Comparison of ENCODE assay signal across 10 mouse cellular contexts in the genomic region with DNA sequence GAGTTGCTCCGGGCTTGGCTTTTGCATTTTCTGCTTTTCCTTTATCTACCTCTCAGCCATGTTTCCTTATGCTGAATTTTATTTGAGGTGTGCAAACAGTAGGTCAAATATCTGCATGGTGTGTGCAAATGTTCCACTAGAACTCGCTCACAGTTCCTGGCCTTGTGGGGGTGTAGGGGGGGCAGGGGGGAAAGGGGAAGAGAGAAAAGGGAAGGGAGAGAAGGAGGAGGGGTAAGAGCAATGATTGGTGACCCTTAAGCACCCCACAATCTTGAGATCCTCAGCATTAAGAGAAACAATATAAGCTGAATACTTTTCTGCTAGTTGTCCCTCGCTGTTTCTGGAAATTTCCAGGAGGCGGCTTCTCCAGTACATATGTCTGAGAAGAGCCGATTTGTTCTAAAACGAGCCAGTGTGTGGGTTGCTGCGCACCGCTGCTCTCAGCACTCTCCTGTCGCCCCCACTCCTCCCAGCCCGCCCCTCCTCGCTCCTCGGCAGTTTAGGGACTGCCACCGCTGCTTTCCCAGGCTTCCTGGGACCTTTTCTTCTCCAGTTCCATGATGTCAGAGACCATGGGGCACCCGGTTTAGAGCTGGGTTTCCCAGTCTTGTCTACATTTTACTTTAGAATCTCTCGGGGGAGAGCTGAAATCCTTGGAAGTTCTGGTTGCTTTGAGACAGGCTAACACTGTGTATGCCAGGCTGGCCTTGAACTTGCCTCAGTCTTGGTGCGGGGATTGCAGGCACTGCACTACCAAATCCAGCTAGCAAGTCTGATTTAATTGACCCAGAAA.
DNase-seq lines count a peak whose midpoint lies in the region; ATAC-seq lines count a peak whose summit lies in the region.
"Had no signal": no experiment of that assay in that cellular context is flagged by ENCODE, and none has a peak within 500 bp of the region (broad histone marks: within the 10 kb centered on the region; RNA-seq: fewer than 3 reads in every experiment).

No protein-coding gene starts in this region.

- no peaks in the 10 kb centered on the region for H3K9me3 ChIP-seq in kidney, embryonic 16.5 days (ENCODE audit: low read length)
- H3K9me3 ChIP-seq: liver, embryonic 13.5 days had no signal

- H3K36me3 ChIP-seq in kidney, embryonic 16.5 days (ENCODE audit: insufficient read depth, low read length), result no peaks in the 10 kb centered on the region
- H3K36me3 ChIP-seq: liver, embryonic 13.5 days had no signal

- H3K9ac ChIP-seq in kidney, embryonic 16.5 days (replicated peaks; ENCODE audit: low read length), result peak overlapping the region; percentile 47
- H3K9ac ChIP-seq: liver, embryonic 13.5 days had no signal

- intact Hi-C loops in left cerebral cortex, postnatal 25 days (cut with DNase I), result loop anchor here (1.0 to 2.0 kb wide), 3 partner anchors 18 to 60 kb away; no protein-coding TSS in a partner anchor

- 31% methylated on average over 15 of the region's 16 CpGs for WGBS in kidney, embryonic 16.5 days

- H3K4me2 ChIP-seq in kidney, embryonic 16.5 days (replicated peaks; ENCODE audit: low read depth, low read length), result peak overlapping the region; percentile 25
- H3K4me2 ChIP-seq: liver, embryonic 13.5 days had no signal

- no peak overlapping the region for H3K4me3 ChIP-seq in kidney, embryonic 16.5 days (ENCODE audit: low read length)
- H3K4me3 ChIP-seq: liver, embryonic 13.5 days had no signal

- ATAC-seq in kidney, embryonic 16.5 days (ENCODE audit: low FRiP score, low TSS enrichment), result peak; percentile 39; the same call in 1 of the 2 replicates
- no peak for ATAC-seq in erythroblast, adult 5-6 weeks (replicated peaks; ENCODE audit: low FRiP score, poor library complexity, severe bottlenecking)
- ATAC-seq: inflammation-experienced regulatory T-cells, adult 6 months had no signal

- no peak for DNase-seq in kidney, adult 11 months
- DNase-seq in adrenal gland, postnatal 36 days, result peak; percentile 4 to 18
- DNase-seq in frontal cortex, adult 2 months (ENCODE audit: extremely low spot score in 1 of 2, low spot score in 1 of 2), result peak; percentile 83 to 90
- DNase-seq in left cerebral cortex, postnatal 25 days (ENCODE audit: low spot score in 2 of 2), result peak; percentile 79 to 95
- DNase-seq in cerebellum, adult 18-20 months, result no peak
- DNase-seq in ovary, postnatal 10 days (ENCODE audit: low spot score), result no peak
- DNase-seq: liver, embryonic 13.5 days had no signal

- H3K4me1 ChIP-seq in kidney, embryonic 16.5 days (ENCODE audit: insufficient read depth, low read length), result no peaks in the 10 kb centered on the region

- no peaks in the 10 kb centered on the region for H3K27me3 ChIP-seq in kidney, embryonic 16.5 days (ENCODE audit: insufficient read depth, low read length)
- H3K27me3 ChIP-seq: liver, embryonic 13.5 days had no signal

- no peak overlapping the region for H3K27ac ChIP-seq in kidney, embryonic 16.5 days (ENCODE audit: low read length)
- H3K27ac ChIP-seq: liver, embryonic 13.5 days had no signal

Comparison
In these comparisons a context has a peak if more than half of its experiments do, and no peak if none do; other contexts are left out.
1. DNase-seq: peak in adrenal gland, postnatal 36 days (2 of 2), frontal cortex, adult 2 months (2 of 2) and left cerebral cortex, postnatal 25 days (2 of 2); none in kidney, adult 11 months (single experiment), cerebellum, adult 18-20 months (0 of 2) and ovary, postnatal 10 days (single experiment).